Mouse (Mus musculus): ENCODE results near the gene Lyst. TPM values are rescaled to one million over a fixed set of nuclear protein-coding genes. Genes with fewer than 3 reads are reported as not detected.

Lyst gene
- polyA plus RNA-seq, 1 experiment, result 46.5 TPM

DNA sequence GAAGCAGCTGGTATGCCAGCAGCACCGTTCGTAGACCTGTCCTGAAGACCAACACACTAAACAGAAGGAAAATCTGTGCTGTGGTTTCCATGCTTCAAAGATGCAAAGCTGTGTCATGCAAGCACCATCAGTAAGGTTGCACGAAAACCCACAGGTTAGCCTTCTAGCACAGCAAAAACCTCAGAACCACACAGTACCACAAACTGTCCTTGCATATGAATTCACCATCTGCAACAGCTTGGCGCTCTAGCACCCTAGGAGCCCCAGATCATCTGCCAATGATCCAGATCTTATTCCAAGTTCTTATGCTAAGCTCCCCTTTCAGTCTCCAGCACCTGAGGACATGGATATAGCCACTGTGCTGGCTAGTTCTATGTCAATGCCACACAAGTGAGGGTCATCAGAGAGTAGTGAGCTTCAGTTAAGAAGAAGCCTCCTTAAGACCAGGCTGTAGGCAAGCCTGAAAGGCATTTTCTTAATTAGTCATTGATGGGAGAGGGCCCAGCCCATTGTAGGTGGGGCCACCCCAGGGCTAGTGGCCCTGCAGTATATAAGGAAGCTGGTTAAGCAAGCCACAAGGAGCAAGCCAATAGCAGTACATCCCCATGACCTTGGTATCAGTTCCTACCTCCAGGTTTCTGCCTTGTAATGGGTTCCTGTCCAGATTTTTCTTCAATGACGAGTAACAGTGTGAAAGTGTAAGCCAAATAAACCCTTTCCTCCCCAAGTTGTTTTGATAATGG lies 33.0 kb upstream of the Lyst start:
- Histone ChIP-seq H3K4me1 (ENCODE audit: control insufficient read depth, insufficient read depth, low read length) (peaks cover 42% of the 10 kb centered on the region), H3K4me3 (ENCODE audit: insufficient read depth, low read length) (no peak overlapping the region), H3K27ac (ENCODE audit: insufficient read depth, low read depth, low read length) (no peak overlapping the region)
- TF ChIP-seq CTCF (IDR thresholded peaks at IDR 0.05; ENCODE audit: low read depth, low read length) (no peak), POLR2A (IDR thresholded peaks at IDR 0.05; ENCODE audit: borderline replicate concordance, low read depth, low read length) (no peak)

DNA sequence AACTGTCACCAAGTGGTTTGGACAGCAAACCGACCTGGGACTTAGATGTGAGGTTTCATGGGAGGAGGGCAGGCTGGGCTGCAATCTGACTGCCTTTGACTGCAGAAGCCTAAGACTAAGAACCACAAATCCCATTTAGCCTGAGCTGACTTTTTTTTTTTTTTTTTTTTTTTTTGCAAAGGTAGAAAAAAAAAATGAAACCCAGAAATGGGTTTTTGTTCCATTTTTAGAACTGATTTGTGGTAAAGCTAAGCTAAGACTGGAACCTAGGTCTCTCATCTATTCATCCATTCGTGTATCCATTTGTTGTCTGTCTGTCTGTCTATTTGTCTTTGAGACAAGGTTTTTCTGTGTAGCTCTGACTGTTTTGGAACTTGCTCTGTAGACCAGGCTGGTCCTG lies 31.9 kb upstream of the Lyst start:
- 0 out of 2 replicates have a peak overlapping the region, but pooled peaks have one; percentile 19 for H3K27ac ChIP-seq (ENCODE audit: insufficient read depth, low read depth, low read length)
- peaks cover 37% of the 10 kb centered on the region for H3K4me1 ChIP-seq (ENCODE audit: control insufficient read depth, insufficient read depth, low read length)
- H3K4me3 ChIP-seq (ENCODE audit: insufficient read depth, low read length), result no peak overlapping the region
- TF ChIP-seq POLR2A (IDR thresholded peaks at IDR 0.05; ENCODE audit: borderline replicate concordance, low read depth, low read length) (no peak), CTCF (IDR thresholded peaks at IDR 0.05; ENCODE audit: low read depth, low read length) (no peak)

DNA sequence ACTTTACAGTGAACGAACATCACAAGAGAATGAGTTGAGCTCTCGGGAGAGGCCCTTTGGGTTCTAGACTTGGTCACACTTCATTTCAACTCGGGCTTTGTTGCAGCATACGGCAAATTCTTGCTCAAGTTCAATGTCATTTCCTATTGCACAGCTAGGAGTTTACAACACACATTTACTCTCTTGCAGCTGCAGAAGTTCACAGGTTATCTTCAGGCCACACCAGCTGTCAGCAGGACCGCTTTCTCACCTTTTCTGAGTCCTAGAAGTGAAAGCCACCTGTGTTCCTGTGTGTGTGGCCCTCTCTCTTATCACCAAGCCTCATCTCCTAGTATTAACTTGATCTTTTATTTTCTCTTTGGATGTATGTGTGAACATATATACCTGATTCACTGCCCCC lies 31.3 kb upstream of the Lyst start:
- no peak for TF ChIP-seq CTCF (IDR thresholded peaks at IDR 0.05; ENCODE audit: low read depth, low read length)
- TF ChIP-seq POLR2A (IDR thresholded peaks at IDR 0.05; ENCODE audit: borderline replicate concordance, low read depth, low read length), result no peak

DNA sequence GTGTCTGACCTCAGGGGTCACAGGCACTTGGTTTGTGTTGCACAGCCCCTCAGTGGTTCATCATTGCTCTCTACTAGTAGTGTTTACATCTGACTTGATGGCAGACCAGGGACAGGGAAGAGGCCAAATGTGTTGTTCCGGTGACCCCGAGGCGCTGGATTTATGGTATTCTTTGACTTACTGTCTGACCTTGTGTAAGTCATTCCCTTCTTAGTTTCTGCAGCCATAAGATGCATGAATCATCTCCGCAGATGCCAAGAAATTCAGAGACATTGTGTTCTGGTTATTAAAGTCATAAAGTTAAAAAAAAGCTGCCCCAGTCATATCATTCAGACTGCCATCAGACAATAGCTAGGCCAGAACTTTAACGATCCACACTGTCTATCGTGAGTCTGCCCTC lies 27.6 kb upstream of the Lyst start:
- H3K27ac ChIP-seq (ENCODE audit: insufficient read depth, low read depth, low read length), result no peak overlapping the region
- TF ChIP-seq POLR2A (IDR thresholded peaks at IDR 0.05; ENCODE audit: borderline replicate concordance, low read depth, low read length) (no peak), CTCF (IDR thresholded peaks at IDR 0.05; ENCODE audit: low read depth, low read length) (no peak)
- H3K4me3 ChIP-seq (ENCODE audit: insufficient read depth, low read length), result no peak overlapping the region
- H3K4me1 ChIP-seq (ENCODE audit: control insufficient read depth, insufficient read depth, low read length), result peaks cover 19% of the 10 kb centered on the region

More for the DNA sequence above, 31.3 kb upstream of the Lyst start:
- H3K27ac ChIP-seq (ENCODE audit: insufficient read depth, low read depth, low read length), result 0 out of 2 replicates have a peak overlapping the region, but pooled peaks have one; percentile 19
- H3K4me3 ChIP-seq (ENCODE audit: insufficient read depth, low read length), result no peak overlapping the region
- H3K4me1 ChIP-seq (ENCODE audit: control insufficient read depth, insufficient read depth, low read length), result peaks cover 32% of the 10 kb centered on the region

DNA sequence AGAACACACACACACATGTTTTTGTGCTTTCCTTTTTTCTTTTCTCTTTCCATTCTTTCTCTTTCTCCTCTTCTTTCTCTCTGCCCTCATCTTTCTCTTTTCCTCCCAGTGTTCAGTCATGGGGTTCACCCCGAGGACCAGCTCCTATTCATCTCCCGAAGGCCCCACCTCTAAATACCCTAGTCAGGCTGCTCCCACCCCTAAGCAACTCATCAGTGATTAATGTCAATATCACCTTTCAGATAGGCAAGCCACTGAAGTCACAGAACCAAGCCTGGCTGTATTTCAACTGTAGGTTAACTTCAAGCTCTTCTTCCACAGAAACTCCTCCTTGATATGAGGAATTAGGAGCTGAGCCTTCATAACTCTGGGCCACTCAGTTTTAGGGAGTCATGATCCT lies 26.1 kb upstream of the Lyst start:
- no peak overlapping the region for H3K27ac ChIP-seq (ENCODE audit: insufficient read depth, low read depth, low read length)
- no peak overlapping the region for H3K4me3 ChIP-seq (ENCODE audit: insufficient read depth, low read length)
- peaks cover 17% of the 10 kb centered on the region for H3K4me1 ChIP-seq (ENCODE audit: control insufficient read depth, insufficient read depth, low read length)
- no peak for TF ChIP-seq POLR2A (IDR thresholded peaks at IDR 0.05; ENCODE audit: borderline replicate concordance, low read depth, low read length)
- no peak for TF ChIP-seq CTCF (IDR thresholded peaks at IDR 0.05; ENCODE audit: low read depth, low read length)

DNA sequence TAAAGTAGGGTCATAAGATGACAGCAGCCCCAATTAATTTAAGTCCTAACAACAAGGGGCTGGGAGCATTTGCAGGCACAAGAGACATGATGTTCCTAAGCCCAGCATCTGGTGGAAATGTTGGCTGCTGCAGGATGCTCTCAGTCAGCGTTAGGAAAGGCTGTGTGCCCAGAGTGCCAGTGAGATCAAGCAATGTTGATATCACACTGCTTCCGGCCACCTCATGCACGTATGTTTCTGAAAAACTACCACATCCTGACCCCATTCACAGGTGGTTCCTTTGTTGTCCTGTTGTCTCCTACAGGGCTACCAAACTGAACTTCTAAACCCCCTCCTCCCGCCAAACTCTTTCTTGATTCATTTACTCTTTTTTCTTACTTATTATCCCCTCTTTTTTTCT lies 25.7 kb upstream of the Lyst start:
- no peak overlapping the region for H3K4me3 ChIP-seq (ENCODE audit: insufficient read depth, low read length)
- no peak overlapping the region for H3K27ac ChIP-seq (ENCODE audit: insufficient read depth, low read depth, low read length)
- peaks cover 18% of the 10 kb centered on the region for H3K4me1 ChIP-seq (ENCODE audit: control insufficient read depth, insufficient read depth, low read length)
- TF ChIP-seq POLR2A (IDR thresholded peaks at IDR 0.05; ENCODE audit: borderline replicate concordance, low read depth, low read length) (no peak), CTCF (IDR thresholded peaks at IDR 0.05; ENCODE audit: low read depth, low read length) (no peak)

DNA sequence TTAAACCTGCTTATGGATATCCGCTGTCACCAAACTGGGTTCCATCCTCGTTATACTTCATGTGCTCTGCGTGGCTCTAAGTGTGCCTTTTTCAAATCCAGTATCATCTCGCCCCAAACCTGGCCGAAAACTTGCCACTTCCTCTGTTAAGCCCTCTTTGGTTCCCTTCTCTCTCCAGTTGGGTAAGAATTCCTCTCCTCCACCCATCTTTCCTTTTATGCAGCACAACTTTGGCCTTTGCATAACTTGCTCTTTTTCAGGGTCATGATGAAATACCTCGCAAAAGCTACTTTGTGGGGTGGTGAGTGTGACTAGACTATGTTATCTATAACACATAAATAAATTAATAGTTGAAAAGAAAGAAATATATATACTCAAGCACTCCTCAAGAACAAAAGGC lies 22.6 kb upstream of the Lyst start:
- H3K27ac ChIP-seq (ENCODE audit: insufficient read depth, low read depth, low read length), result no peak overlapping the region
- peaks cover 27% of the 10 kb centered on the region for H3K4me1 ChIP-seq (ENCODE audit: control insufficient read depth, insufficient read depth, low read length)
- no peak overlapping the region for H3K4me3 ChIP-seq (ENCODE audit: insufficient read depth, low read length)
- TF ChIP-seq CTCF (IDR thresholded peaks at IDR 0.05; ENCODE audit: low read depth, low read length) (no peak), POLR2A (IDR thresholded peaks at IDR 0.05; ENCODE audit: borderline replicate concordance, low read depth, low read length) (no peak)

DNA sequence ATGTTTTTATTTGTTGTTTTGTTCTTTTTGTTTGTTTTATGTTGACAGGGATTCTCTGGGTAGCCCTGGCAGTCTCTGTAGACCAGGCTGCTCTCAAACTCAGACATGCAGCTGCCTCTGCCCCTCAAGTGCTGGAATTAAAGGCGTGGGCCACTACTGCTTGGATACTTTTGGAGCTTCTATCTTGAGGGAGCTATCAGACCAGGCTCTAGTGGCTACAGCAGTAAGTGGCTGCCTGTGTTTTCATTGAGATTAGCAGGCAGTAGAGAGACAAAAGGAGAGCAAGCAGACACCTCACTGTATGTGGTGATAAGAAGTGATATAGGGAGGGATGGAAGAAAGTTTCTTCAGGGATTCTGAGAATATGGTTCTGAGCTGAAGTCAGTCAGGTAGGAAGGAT lies 21.4 kb upstream of the Lyst start:
- Histone ChIP-seq H3K27ac (ENCODE audit: insufficient read depth, low read depth, low read length) (no peak overlapping the region), H3K4me3 (ENCODE audit: insufficient read depth, low read length) (no peak overlapping the region), H3K4me1 (ENCODE audit: control insufficient read depth, insufficient read depth, low read length) (peaks cover 37% of the 10 kb centered on the region)
- TF ChIP-seq POLR2A (IDR thresholded peaks at IDR 0.05; ENCODE audit: borderline replicate concordance, low read depth, low read length), result no peak
- no peak for TF ChIP-seq CTCF (IDR thresholded peaks at IDR 0.05; ENCODE audit: low read depth, low read length)

DNA sequence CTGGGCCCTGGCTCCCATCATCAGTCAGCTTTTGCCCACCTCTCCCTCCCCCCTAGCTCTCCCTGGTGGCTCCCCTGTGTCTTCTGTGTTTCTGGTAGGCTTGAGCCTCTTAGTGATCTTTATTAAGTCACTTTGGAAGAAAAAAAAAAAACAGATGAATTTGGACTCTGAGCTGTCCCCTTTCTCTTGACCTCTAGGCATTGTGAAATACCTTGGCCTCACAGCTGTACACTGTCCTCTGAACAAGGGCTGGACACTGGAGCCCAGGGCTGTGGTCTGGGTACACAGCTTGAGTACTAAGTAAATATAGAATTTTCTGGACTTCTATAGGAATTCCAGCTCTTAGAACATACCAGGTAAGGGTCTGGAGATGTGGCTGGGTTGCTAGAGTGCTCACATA lies 20.6 kb upstream of the Lyst start:
- H3K27ac ChIP-seq (ENCODE audit: insufficient read depth, low read depth, low read length), result no peak overlapping the region

DNA sequence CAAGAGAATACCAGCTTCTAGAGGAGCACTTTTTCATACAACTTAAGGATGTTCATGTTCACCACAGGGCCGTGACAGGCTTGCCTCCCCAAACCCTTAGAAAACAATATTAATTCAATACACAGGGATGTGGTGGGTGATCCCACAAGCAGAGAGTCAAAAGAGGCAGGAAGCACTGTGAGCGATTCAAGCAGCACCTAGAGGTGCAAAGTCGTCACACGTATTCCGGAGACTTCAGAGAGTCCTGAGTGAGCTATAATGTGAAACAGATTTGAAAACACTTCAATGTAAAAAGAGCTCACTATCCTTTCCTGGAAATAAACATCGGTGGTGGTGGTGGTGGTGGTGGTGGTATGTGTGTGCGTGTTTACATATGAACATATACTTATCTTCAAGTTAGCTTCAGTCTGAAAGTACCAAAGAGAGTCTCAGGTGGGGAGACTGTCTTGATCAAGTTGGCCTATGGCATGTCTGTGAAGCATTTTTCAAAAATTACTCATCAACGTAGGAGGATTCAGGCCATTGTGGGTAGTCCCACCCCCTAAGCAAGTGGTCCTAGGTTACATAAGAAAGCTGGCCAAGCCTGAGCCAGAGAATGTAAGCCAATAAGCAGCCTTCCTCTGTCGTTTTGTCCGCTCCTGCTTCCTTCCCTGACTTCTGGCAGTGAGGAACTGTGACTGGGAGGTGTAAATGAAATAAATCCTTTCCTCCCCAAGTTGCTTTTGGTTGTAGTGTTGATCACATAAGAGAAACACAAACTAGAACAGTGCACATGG lies 17.9 kb upstream of the Lyst start:
- no peak overlapping the region for H3K27ac ChIP-seq (ENCODE audit: insufficient read depth, low read depth, low read length)

More for the DNA sequence above, 20.6 kb upstream of the Lyst start:
- Histone ChIP-seq H3K4me1 (ENCODE audit: control insufficient read depth, insufficient read depth, low read length) (peaks cover 44% of the 10 kb centered on the region), H3K4me3 (ENCODE audit: insufficient read depth, low read length) (no peak overlapping the region)
- TF ChIP-seq CTCF (IDR thresholded peaks at IDR 0.05; ENCODE audit: low read depth, low read length) (no peak), POLR2A (IDR thresholded peaks at IDR 0.05; ENCODE audit: borderline replicate concordance, low read depth, low read length) (no peak)

More for the DNA sequence above, 17.9 kb upstream of the Lyst start:
- TF ChIP-seq CTCF (IDR thresholded peaks at IDR 0.05; ENCODE audit: low read depth, low read length), result no peak
- no peak for TF ChIP-seq POLR2A (IDR thresholded peaks at IDR 0.05; ENCODE audit: borderline replicate concordance, low read depth, low read length)
- peaks cover 62% of the 10 kb centered on the region for H3K4me1 ChIP-seq (ENCODE audit: control insufficient read depth, insufficient read depth, low read length)
- H3K4me3 ChIP-seq (ENCODE audit: insufficient read depth, low read length), result no peak overlapping the region
